Mouse (Mus musculus) mesoderm, embryonic 11.5 days (tissue): ENCODE measurements around the gene Hnrnpf.

ENCODE experiments used
- DNase-seq: peaks from one replicate; pipeline ENCODE4 v3.0.0-alpha.2; 2012; ENCODE audit warnings: low read depth, low spot score

Gene Hnrnpf

GRCm38 (mm10) chr6:117920659-117921640 lies 20.8 kb downstream of the Hnrnpf start:
- DNase-seq: peak; percentile 64

GRCm38 (mm10) chr6:117922041-117922440 lies 21.9 kb downstream of the Hnrnpf start:
- no peak for DNase-seq

GRCm38 (mm10) chr6:117926871-117927491 lies 26.9 kb downstream of the Hnrnpf start:
- DNase-seq: no peak

- no peak for DNase-seq
These were observed 27.8 kb downstream of the Hnrnpf start for GRCm38 (mm10) chr6:117927955-117928354.

- DNase-seq: no peak
These were observed 28.6 kb downstream of the Hnrnpf start for GRCm38 (mm10) chr6:117928746-117929145.

- DNase-seq: no peak
These were observed 30.0 kb downstream of the Hnrnpf start for GRCm38 (mm10) chr6:117929945-117930655.

- peak; percentile 30 for DNase-seq
These were observed 32.4 kb downstream of the Hnrnpf start for GRCm38 (mm10) chr6:117932325-117933051.

- no peak for DNase-seq
These were observed 34.2 kb downstream of the Hnrnpf start for GRCm38 (mm10) chr6:117934301-117934700.

GRCm38 (mm10) chr6:117935681-117936612 lies 35.8 kb downstream of the Hnrnpf start:
- DNase-seq: no peak

- no peak for DNase-seq
These were observed 37.3 kb downstream of the Hnrnpf start, which contains the start of gene Fxyd4 for GRCm38 (mm10) chr6:117937222-117937932. Fxyd4 (minus strand) TSS chr6:117937692.

GRCm38 (mm10) chr6:117938951-117939350 lies 38.8 kb downstream of the Hnrnpf start:
- DNase-seq: no peak

GRCm38 (mm10) chr6:117942769-117943168 lies 42.6 kb downstream of the Hnrnpf start:
- no peak for DNase-seq

- DNase-seq: no peak
These were observed 43.8 kb downstream of the Hnrnpf start for GRCm38 (mm10) chr6:117943899-117944298.

- DNase-seq: no peak
These were observed 52.2 kb downstream of the Hnrnpf start for GRCm38 (mm10) chr6:117952330-117952729.

GRCm38 (mm10) chr6:117956161-117956560 lies 56.0 kb downstream of the Hnrnpf start:
- DNase-seq: no peak

GRCm38 (mm10) chr6:117956851-117957501 lies 56.9 kb downstream of the Hnrnpf start:
- no peak for DNase-seq

- DNase-seq: no peak
These were observed 63.1 kb downstream of the Hnrnpf start for GRCm38 (mm10) chr6:117963201-117963600.

- no peak for DNase-seq
These were observed 66.6 kb downstream of the Hnrnpf start for GRCm38 (mm10) chr6:117966729-117967128.
